Mouse (Mus musculus) forebrain, embryonic 13.5 days (tissue): ENCODE measurements at regions not wholly inside any gene's neighbourhood (a gene's known extent, or its start where the extent isn't known, plus 50 kb on each side); places are given as distances from the start of the nearest gene placed in this dataset.
"Not testable (repeated sequence)": the region's sequence is repeated elsewhere in the genome, so short reads cannot be mapped to it uniquely, and the experiment has no call there.

Source experiments
- ATAC-seq: fragments of 200-750 bp; cut with Nextera tagmentation; 2 replicates; pipeline ENCODE4 v1.8.0; 2017
- H3K27ac ChIP-seq: fragments of 300-500 bp; sonication (generic); 2 replicates; pipeline ENCODE4 v1.5.1; 2015; ENCODE audit warnings: inconsistent platforms, mild to moderate bottlenecking, moderate library complexity
- H3K27me3 ChIP-seq: fragments of 300-500 bp; sonication (generic); 2 replicates; pipeline ENCODE4 v1.6.1; 2015; ENCODE audit warnings: mild to moderate bottlenecking, inconsistent platforms
- H3K36me3 ChIP-seq: fragments of 300-500 bp; sonication (generic); 2 replicates; pipeline ENCODE4 v1.6.1; 2015; ENCODE audit warnings: mild to moderate bottlenecking, inconsistent platforms; ENCODE audit not compliant: poor library complexity, severe bottlenecking
- H3K4me1 ChIP-seq: fragments of 300-500 bp; sonication (generic); 2 replicates; pipeline ENCODE4 v1.6.1; 2015; ENCODE audit warnings: inconsistent platforms
- H3K4me2 ChIP-seq: fragments of 300-500 bp; sonication (generic); 2 replicates; pipeline ENCODE4 v1.6.1; 2015; ENCODE audit warnings: inconsistent platforms, mild to moderate bottlenecking, moderate library complexity
- H3K4me3 ChIP-seq: fragments of 300-500 bp; sonication (generic); 2 replicates; pipeline ENCODE4 v1.5.1; 2015; ENCODE audit warnings: mild to moderate bottlenecking, inconsistent platforms
- H3K9ac ChIP-seq: fragments of 300-500 bp; sonication (generic); 2 replicates; pipeline ENCODE4 v1.6.1; 2015; ENCODE audit warnings: mild to moderate bottlenecking, inconsistent platforms
- H3K9me3 ChIP-seq: fragments of 300-500 bp; sonication (generic); replicated peaks from 2 replicates; pipeline ENCODE4 v1.6.1; 2016; ENCODE audit warnings: inconsistent platforms
- WGBS: fragments of 180-500 bp; shearing (Covaris S2); methylation state at CpG from one replicate; pipeline ENCODE4 v1.1.7; 2015; 5-methylcytosine and 5-hydroxymethylcytosine counted together

DNA sequence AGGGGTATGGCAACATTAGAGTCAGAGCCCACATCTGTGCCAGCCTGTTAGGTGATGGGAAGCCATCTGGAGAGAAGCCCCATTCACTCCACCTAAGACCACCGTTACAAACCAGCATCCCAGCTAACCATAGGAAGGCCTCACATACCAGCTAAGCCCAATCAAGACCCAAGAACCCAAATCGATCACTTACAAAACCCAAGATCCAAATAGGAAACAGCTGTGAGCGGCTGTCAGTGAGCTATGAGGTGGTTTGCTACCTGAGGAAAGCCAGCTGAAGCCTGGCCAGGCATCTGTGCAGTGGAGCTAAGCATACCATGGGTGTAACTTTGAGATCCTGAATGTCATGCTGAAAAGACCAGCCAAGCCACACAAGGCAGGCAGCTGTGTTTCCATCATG lies 116.9 kb upstream of the Rybp start:
- WGBS, result 89% methylated on average over 3 of the region's 3 CpGs
- H3K27ac ChIP-seq, result no peak overlapping the region
- no peak overlapping the region for H3K4me2 ChIP-seq
- no peak overlapping the region for H3K9ac ChIP-seq
- no peaks in the 10 kb centered on the region for H3K4me1 ChIP-seq
- 0 out of 2 replicates have a peak, but pooled peaks cover 3% of the 10 kb centered on the region for H3K27me3 ChIP-seq
- ATAC-seq, result no peak
- no peaks in the 10 kb centered on the region for H3K36me3 ChIP-seq
- no peak overlapping the region for H3K4me3 ChIP-seq
- no peaks in the 10 kb centered on the region for H3K9me3 ChIP-seq

DNA sequence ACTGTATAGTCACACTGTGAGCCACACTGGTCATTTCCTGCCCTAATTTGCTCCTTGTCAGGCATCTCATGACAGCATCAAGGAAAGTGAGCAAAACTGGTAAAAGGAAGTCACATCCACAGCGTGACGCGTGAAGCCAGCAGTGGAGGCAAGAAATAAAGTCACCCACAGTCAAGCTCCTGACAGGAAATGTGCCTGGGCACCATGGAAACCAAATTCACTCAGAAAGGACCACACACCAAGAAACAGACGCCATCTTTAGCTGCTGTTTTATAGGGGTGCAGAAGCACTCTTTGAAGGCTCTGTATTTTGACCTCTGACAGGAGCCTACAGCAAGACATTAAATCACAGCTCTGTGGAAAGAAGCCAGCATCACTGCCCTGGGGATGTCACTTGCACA lies 115.4 kb upstream of the Rybp start:
- WGBS, result 67% methylated on average over 4 of the region's 4 CpGs
- no peak overlapping the region for H3K4me2 ChIP-seq
- H3K27ac ChIP-seq, result no peak overlapping the region
- no peak overlapping the region for H3K4me3 ChIP-seq
- H3K27me3 ChIP-seq, result no peaks in the 10 kb centered on the region
- no peak for ATAC-seq
- H3K9me3 ChIP-seq, result no peaks in the 10 kb centered on the region
- H3K36me3 ChIP-seq, result no peaks in the 10 kb centered on the region
- H3K9ac ChIP-seq, result no peak overlapping the region
- H3K4me1 ChIP-seq, result no peaks in the 10 kb centered on the region

DNA sequence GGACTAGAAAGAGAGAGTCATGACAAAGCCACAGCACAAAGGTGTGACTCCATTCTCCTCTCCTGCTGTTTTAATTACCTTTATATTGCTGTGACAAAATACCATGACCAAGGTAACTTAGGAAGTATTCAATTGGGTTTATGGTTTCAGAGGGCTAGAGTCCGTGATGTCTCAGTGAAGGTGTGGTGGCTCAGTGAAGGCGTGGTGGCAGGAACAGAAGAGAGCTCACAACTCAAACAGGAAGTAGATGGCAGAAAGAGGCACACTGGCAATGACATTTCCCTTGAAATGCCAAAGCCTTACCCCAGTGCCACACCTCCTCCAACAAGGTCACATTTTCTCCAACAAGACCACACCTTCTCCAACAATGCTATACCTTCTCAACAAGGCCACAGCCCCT lies 114.4 kb upstream of the Rybp start:
- no peak for ATAC-seq
- Histone ChIP-seq H3K36me3 (no peaks in the 10 kb centered on the region), H3K27ac (no peak overlapping the region), H3K27me3 (no peaks in the 10 kb centered on the region), H3K4me3 (no peak overlapping the region), H3K4me2 (no peak overlapping the region), H3K4me1 (no peaks in the 10 kb centered on the region), H3K9ac (no peak overlapping the region), H3K9me3 (no peaks in the 10 kb centered on the region)
- WGBS, result 89% methylated on average over 2 of the region's 2 CpGs

DNA sequence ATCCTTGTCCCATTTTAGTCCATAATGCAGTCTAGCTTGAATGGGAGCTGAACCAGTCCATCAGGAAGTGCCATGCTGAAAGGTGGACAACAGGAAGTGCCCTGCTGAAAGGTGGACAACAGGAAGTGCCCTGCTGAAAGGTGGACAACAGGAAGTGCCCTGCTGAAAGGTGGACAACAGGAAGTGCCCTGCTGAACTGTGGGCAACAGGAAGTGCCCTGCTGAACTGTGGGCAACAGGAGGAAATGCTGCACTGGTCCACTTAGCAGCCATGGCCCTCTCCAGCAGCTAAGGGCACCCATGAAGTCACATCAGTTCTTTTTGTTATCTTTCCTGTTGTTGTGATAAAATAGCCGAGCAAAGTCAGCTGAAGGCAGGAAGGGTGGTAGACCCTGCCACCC lies 112.1 kb upstream of the Rybp start:
- H3K4me3 ChIP-seq, H3K9ac ChIP-seq, H3K36me3 ChIP-seq, H3K4me1 ChIP-seq, H3K9me3 ChIP-seq, H3K27ac ChIP-seq, ATAC-seq, H3K4me2 ChIP-seq, H3K27me3 ChIP-seq: not testable (repeated sequence)
- WGBS, result 90% methylated on average over 1 of the region's 1 CpGs

DNA sequence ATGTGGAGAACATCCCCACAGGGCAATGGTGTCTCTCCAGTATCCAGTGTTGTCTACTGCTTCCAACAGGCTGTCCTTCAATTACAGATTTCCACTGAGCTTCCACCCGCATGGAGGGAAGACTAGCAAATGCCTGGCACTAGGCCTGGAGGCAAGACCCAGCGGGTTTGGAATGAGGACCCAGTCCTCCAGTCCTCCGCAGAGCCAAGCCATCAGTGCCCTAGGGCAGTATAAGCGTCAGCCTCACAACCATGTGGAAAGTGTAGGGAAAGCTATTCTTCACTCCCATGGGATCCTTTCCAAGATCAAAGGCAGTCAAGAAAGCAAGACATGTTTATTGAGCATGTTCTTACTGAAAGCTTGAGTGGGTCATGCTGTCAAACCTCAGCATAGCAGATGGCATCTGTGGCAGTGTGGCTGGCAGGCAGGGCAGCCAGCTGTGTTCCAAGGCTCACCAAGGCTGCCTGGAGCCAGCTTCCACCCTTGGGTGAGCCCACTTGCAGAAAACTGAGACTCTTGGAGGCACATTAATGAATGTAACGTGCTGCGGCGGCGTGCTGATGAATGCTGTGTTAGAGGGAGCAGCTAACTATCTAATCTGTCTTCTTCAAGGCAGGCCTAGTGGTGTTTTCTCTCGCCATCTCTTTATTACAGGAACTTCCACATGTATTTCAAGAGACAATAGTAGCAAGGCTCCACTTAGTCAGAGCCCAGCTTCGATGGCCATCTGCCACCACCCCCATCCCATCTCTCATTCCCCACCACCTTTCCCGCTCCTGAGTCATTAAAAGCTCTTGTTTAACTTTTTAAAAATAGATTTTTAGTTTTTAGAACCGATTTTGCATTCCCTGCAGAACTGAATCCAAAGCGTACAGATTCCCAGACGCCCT lies 109.3 kb upstream of the Rybp start:
- no peaks in the 10 kb centered on the region for H3K4me1 ChIP-seq
- no peak overlapping the region for H3K27ac ChIP-seq
- no peaks in the 10 kb centered on the region for H3K36me3 ChIP-seq
- H3K27me3 ChIP-seq, result no peaks in the 10 kb centered on the region
- H3K4me2 ChIP-seq, result no peak overlapping the region
- WGBS, result 81% methylated on average over 14 of the region's 14 CpGs
- ATAC-seq, result no peak
- no peaks in the 10 kb centered on the region; the same call in 1 of the 2 replicates for H3K9me3 ChIP-seq
- H3K4me3 ChIP-seq, result no peak overlapping the region
- no peak overlapping the region for H3K9ac ChIP-seq

DNA sequence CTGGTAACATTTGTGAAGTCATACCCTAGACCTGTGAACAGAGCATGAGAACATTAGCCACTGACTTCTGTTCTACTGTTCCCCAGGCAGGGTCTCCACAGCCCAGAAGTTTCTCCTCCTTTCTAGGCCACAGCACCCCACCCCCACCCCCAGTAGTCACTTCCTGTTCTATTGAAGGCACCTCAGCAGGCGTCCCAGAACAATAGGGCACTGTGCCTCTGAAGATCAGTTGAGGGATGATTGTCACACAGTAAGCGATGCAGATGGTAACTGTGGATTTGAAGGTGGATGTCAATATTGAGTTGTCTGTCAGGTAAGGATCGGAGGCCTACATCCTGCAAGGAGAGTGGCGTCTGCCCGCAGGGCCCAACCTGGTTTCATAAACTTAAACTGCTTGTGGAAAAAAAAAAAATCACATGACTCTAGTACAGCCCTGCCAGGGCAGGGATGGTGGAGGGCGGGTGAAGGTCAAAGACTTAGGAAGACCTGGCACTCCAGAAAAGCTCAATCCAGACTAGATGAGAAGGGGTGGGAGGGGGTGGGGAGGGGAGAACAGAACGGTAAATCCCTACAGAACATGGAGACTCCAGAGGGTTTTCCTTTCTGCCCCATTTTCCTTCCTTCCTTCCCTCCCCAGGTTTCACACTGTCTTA lies 103.1 kb upstream of the Rybp start:
- H3K27me3 ChIP-seq, result peaks cover 4% of the 10 kb centered on the region; the same call in 1 of the 2 replicates
- no peaks in the 10 kb centered on the region for H3K4me1 ChIP-seq
- H3K4me2 ChIP-seq, result no peak overlapping the region
- no peak overlapping the region for H3K9ac ChIP-seq
- no peak for ATAC-seq
- no peaks in the 10 kb centered on the region for H3K36me3 ChIP-seq
- no peak overlapping the region for H3K27ac ChIP-seq
- 75% methylated on average over 7 of the region's 7 CpGs for WGBS
- H3K9me3 ChIP-seq, result no peaks in the 10 kb centered on the region
- no peak overlapping the region for H3K4me3 ChIP-seq

DNA sequence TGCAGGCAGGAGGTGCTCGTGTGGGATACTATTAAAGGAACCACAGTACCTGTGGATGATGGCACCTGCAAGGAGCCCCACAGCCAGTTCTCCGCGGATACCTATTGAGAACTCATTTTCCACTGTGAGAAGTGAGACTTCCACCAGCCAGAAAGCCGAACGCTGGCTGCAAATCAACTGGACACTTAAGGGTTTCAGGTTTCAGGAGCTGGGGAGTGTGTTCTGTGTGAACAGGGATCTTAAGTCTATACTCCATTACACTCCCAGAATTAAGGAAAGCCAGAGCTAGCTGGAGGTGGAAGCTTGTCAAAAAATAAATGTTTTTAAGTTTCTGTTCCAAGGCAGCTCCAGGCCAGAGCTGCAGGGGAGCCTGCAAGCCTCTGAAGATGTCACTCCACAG lies 99.8 kb upstream of the Rybp start:
- ATAC-seq, result no peak
- H3K27ac ChIP-seq, result no peak overlapping the region
- H3K9me3 ChIP-seq, result no peaks in the 10 kb centered on the region
- H3K9ac ChIP-seq, result no peak overlapping the region
- no peaks in the 10 kb centered on the region for H3K36me3 ChIP-seq
- peaks cover 4% of the 10 kb centered on the region; the same call in 1 of the 2 replicates for H3K27me3 ChIP-seq
- H3K4me1 ChIP-seq, result no peaks in the 10 kb centered on the region
- no peak overlapping the region for H3K4me3 ChIP-seq
- 39% methylated on average over 5 of the region's 5 CpGs for WGBS
- H3K4me2 ChIP-seq, result no peak overlapping the region

DNA sequence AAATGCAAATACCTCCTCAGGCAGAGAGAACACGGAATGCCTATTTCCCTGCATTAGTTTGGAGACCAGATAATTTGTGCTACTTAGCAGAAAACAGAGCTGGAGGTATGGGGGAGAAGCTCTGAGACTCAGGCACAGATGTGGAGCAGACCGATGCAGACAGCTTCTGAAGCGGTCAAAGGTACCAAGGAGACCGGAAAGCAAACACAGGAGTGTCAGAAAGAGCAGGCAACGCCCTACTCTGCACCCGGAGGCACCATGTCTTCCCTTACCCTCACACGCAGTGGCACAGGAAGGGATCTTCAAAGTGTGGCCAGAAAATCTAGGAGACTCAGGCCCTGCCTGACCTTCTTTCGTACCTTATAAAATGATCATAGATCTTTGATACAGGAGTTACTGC lies 98.4 kb upstream of the Rybp start:
- no peak overlapping the region for H3K9ac ChIP-seq
- no peaks in the 10 kb centered on the region for H3K36me3 ChIP-seq
- 74% methylated on average over 8 of the region's 8 CpGs for WGBS
- peaks cover 4% of the 10 kb centered on the region; the same call in 1 of the 2 replicates for H3K27me3 ChIP-seq
- no peaks in the 10 kb centered on the region for H3K9me3 ChIP-seq
- no peak for ATAC-seq
- H3K4me3 ChIP-seq, result no peak overlapping the region
- no peak overlapping the region for H3K27ac ChIP-seq
- peaks cover 9% of the 10 kb centered on the region for H3K4me1 ChIP-seq
- H3K4me2 ChIP-seq, result no peak overlapping the region

DNA sequence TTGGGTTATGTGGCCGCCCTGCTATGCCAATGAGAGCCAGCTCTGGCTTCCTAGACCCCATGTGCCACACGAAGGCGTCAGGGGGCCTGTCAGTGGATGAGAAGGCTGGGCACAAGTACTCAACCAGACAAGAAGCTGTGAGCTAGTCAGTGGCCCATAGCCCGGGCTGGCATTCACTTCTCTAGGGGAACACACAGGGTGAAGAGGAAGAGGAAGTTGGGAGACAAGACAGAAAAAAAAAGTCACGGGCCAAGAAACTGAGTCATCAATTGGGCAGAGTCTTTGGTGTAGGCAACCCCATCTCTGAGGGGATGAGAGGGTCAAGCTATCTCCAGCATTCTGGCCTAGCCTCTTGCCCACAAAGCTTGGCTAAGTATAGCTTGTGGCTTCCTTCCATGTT lies 93.8 kb upstream of the Rybp start:
- 76% methylated on average over 5 of the region's 5 CpGs for WGBS
- Histone ChIP-seq H3K4me2 (no peak overlapping the region), H3K27ac (no peak overlapping the region; the same call in 1 of the 2 replicates), H3K36me3 (no peaks in the 10 kb centered on the region), H3K4me3 (no peak overlapping the region), H3K9ac (no peak overlapping the region), H3K4me1 (peaks cover 43% of the 10 kb centered on the region), H3K9me3 (no peaks in the 10 kb centered on the region), H3K27me3 (no peaks in the 10 kb centered on the region; the same call in 1 of the 2 replicates)
- no peak for ATAC-seq

DNA sequence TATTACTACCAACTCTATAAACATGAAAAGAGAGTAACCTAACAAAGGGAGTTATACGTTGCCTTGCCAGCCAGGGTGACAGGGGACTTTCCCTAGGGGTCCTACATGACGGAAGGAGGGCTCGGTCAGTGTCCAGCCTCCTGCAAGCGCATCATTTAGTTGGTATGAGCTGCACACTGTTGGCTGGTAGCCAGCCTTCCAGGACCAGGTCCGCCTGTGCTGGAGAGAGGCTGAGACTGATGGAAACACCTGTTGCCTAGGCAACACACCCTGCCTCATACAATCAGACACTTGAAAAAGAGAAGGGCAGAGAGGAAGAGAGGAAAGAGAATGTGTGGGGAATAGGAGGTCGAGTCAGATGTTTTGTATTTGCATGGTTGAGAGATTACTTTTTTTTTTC lies 93.3 kb upstream of the Rybp start:
- no peaks in the 10 kb centered on the region for H3K36me3 ChIP-seq
- no peak overlapping the region; the same call in 1 of the 2 replicates for H3K27ac ChIP-seq
- peaks cover 43% of the 10 kb centered on the region for H3K4me1 ChIP-seq
- peak; percentile 80; the same call in 1 of the 2 replicates for ATAC-seq
- 10% methylated on average over 6 of the region's 6 CpGs for WGBS
- no peaks in the 10 kb centered on the region for H3K27me3 ChIP-seq
- H3K9ac ChIP-seq, result no peak overlapping the region
- H3K4me3 ChIP-seq, result no peak overlapping the region
- H3K9me3 ChIP-seq, result no peaks in the 10 kb centered on the region
- H3K4me2 ChIP-seq, result no peak overlapping the region

DNA sequence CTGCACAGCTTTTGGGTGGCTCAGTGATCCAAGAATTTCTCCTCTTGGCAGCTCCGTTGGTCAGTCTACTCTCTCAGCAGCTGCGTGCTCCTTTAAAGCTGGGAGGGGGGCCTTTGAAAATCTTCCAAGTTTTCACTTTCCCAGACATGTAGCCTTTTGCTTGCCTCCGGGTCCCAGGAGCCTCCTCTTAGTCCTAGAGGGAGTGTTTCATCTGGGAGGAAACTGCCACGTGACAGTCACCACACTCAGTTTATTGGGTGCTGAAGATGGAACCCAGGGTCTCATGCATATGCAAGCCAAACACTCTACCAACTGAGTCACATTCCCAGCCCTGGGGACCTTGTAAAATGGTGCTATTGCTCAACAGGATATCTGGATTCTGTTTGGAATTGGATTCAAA lies 92.5 kb upstream of the Rybp start:
- no peaks in the 10 kb centered on the region for H3K36me3 ChIP-seq
- ATAC-seq, result no peak
- WGBS, result 26% methylated on average over 4 of the region's 4 CpGs
- H3K27ac ChIP-seq, result no peak overlapping the region
- no peak overlapping the region for H3K4me2 ChIP-seq
- no peaks in the 10 kb centered on the region for H3K9me3 ChIP-seq
- H3K27me3 ChIP-seq, result no peaks in the 10 kb centered on the region
- peaks cover 43% of the 10 kb centered on the region for H3K4me1 ChIP-seq
- H3K4me3 ChIP-seq, result no peak overlapping the region
- H3K9ac ChIP-seq, result no peak overlapping the region

DNA sequence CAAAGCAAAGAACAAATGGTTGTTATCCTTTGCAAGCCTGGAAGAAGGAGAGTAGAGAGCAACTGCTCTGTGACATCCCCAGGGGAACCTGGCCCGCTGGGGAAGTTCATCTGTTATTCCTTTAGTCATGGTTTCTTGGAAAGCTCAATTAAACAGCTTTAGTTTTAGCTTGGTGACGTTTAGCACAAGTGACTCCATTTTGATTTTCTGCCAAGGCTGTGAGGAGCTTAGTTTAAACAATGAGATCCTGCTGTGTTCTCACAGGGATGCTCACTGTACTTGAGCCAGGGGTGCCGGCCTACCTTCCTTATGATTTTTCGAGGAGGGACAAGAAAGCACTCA lies 91.2 kb upstream of the Rybp start:
- Histone ChIP-seq H3K27me3 (no peaks in the 10 kb centered on the region), H3K4me3 (no peak overlapping the region), H3K27ac (no peak overlapping the region), H3K9me3 (no peaks in the 10 kb centered on the region), H3K4me2 (no peak overlapping the region), H3K4me1 (peaks cover 43% of the 10 kb centered on the region), H3K9ac (no peak overlapping the region), H3K36me3 (no peaks in the 10 kb centered on the region)
- 40% methylated on average over 4 of the region's 4 CpGs for WGBS
- no peak for ATAC-seq
